Mouse (Mus musculus) hematopoietic stem cell, adult 5-6 weeks (primary cell): ENCODE measurements around the gene Lbr. TPM values are rescaled to one million over a fixed set of nuclear protein-coding genes. Genes with fewer than 3 reads are reported as not detected.

ENCODE experiments used
- ATAC-seq, 2 experiments: fragments of 125-278 bp in 1 of 2; replicated peaks in 1 of 2; 2 replicates each; pipeline ENCODE4 v1.8.0; 2016 to 2017; ENCODE audit warnings: inconsistent platforms in 2 of 2, mild to moderate bottlenecking in 2 of 2, moderate number of reproducible peaks in 2 of 2, low read depth in 1 of 2, moderate TSS enrichment in 1 of 2; ENCODE audit not compliant: low FRiP score in 2 of 2, poor library complexity in 2 of 2, severe bottlenecking in 2 of 2, insufficient read depth in 1 of 2, low TSS enrichment in 1 of 2
- total RNA-seq: library from RNA; stranded (forward); fragments of 172-1452, 232-1000 nt; gene quantifications from 2 replicates; pipeline ENCODE4 v1.2.3, GENCODE M21; 2017

Lbr gene
- total RNA-seq, result 198 and 199 TPM in 2 replicates

- ATAC-seq, result 0 out of 4 replicates have a peak, but pooled peaks of 1 of the 2 experiments have one; percentile 15
Measured at GRCm38 (mm10) chr1:181842781-181843180, at the start of gene Lbr. Gene Lbr, minus strand, starts transcription at chr1:181843046.

GRCm38 (mm10) chr1:181889670-181890069, 46.8 kb upstream of the Lbr start:
- no peak for ATAC-seq

GRCm38 (mm10) chr1:181888801-181889200, 46.0 kb upstream of the Lbr start:
- peak; percentile 93 to 97 for ATAC-seq

- ATAC-seq, result peak; percentile 86 to 93
Measured at GRCm38 (mm10) chr1:181881532-181881931, 38.7 kb upstream of the Lbr start.

- ATAC-seq, result no peak
Measured at GRCm38 (mm10) chr1:181880752-181881325, 38.0 kb upstream of the Lbr start.

- no peak for ATAC-seq
Measured at GRCm38 (mm10) chr1:181878436-181878835, 35.6 kb upstream of the Lbr start.

- ATAC-seq, result peak; percentile 15 to 26
Measured at GRCm38 (mm10) chr1:181877088-181877487, 34.2 kb upstream of the Lbr start.

GRCm38 (mm10) chr1:181876656-181877055, 33.8 kb upstream of the Lbr start:
- no peak for ATAC-seq

- no peak for ATAC-seq
Measured at GRCm38 (mm10) chr1:181873086-181873920, 30.5 kb upstream of the Lbr start.

- peak; percentile 53 to 78; a peak in 3 of 4 replicates for ATAC-seq
Measured at GRCm38 (mm10) chr1:181872639-181873038, 29.8 kb upstream of the Lbr start.

GRCm38 (mm10) chr1:181866429-181867280, 23.8 kb upstream of the Lbr start:
- ATAC-seq, result peak; percentile 39 to 47; a peak in 2 of 4 replicates

GRCm38 (mm10) chr1:181865863-181866216, 23.0 kb upstream of the Lbr start:
- ATAC-seq, result peak; percentile 61 to 71; a peak in 3 of 4 replicates

- ATAC-seq, result no peak; a peak in 2 of 4 replicates
Measured at GRCm38 (mm10) chr1:181864971-181865862, 22.4 kb upstream of the Lbr start.

GRCm38 (mm10) chr1:181863431-181863830, 20.6 kb upstream of the Lbr start:
- ATAC-seq, result no peak

GRCm38 (mm10) chr1:181862676-181863374, 20.0 kb upstream of the Lbr start:
- ATAC-seq, result no peak

GRCm38 (mm10) chr1:181861181-181861902, 18.5 kb upstream of the Lbr start:
- no peak for ATAC-seq
